Mouse (Mus musculus) NIH3T3 (cell line): ENCODE measurements around the gene Xrcc1.

Experiments
- DNase-seq: peaks from one replicate; pipeline ENCODE4 v3.0.0-alpha.2; 2012; ENCODE audit warnings: low read depth

Gene Xrcc1

GRCm38 (mm10) chr7:24565627-24566026 is 19.5 kb downstream of the Xrcc1 start:
- no peak for DNase-seq

- no peak for DNase-seq
Measured at GRCm38 (mm10) chr7:24566206-24566605, 20.1 kb downstream of the Xrcc1 start.

GRCm38 (mm10) chr7:24568512-24568911 is 22.4 kb downstream of the Xrcc1 start:
- DNase-seq, result no peak

GRCm38 (mm10) chr7:24571071-24571470 is 25.0 kb downstream of the Xrcc1 start:
- no peak for DNase-seq

- DNase-seq, result peak; percentile 13
Measured at GRCm38 (mm10) chr7:24572455-24572854, 26.4 kb downstream of the Xrcc1 start.

- DNase-seq, result peak; percentile 61
Measured at GRCm38 (mm10) chr7:24574224-24574796, 28.2 kb downstream of the Xrcc1 start.

- no peak for DNase-seq
Measured at GRCm38 (mm10) chr7:24577811-24578210, 31.7 kb downstream of the Xrcc1 start.

- no peak for DNase-seq
Measured at GRCm38 (mm10) chr7:24584876-24585275, 38.8 kb downstream of the Xrcc1 start.

GRCm38 (mm10) chr7:24585995-24586394 is 39.9 kb downstream of the Xrcc1 start:
- no peak for DNase-seq

GRCm38 (mm10) chr7:24586828-24587227 is 40.7 kb downstream of the Xrcc1 start:
- DNase-seq, result no peak

- DNase-seq, result no peak
Measured at GRCm38 (mm10) chr7:24587330-24588105, 41.4 kb downstream of the Xrcc1 start, which contains the start of the genes Ethe1 and Zfp575. Ethe1 (plus strand) TSS chr7:24587543. Zfp575 (minus strand) TSS chr7:24587641.

- DNase-seq, result no peak
Measured at GRCm38 (mm10) chr7:24588336-24588735, 42.2 kb downstream of the Xrcc1 start.

GRCm38 (mm10) chr7:24591735-24592134 is 45.6 kb downstream of the Xrcc1 start:
- no peak for DNase-seq

- peak; percentile 28 for DNase-seq
Measured at GRCm38 (mm10) chr7:24592163-24592562, 46.1 kb downstream of the Xrcc1 start.

- no peak for DNase-seq
Measured at GRCm38 (mm10) chr7:24592781-24593180, 46.7 kb downstream of the Xrcc1 start.

- DNase-seq, result peak; percentile 79
Measured at GRCm38 (mm10) chr7:24593621-24594308, 47.7 kb downstream of the Xrcc1 start.

GRCm38 (mm10) chr7:24594309-24594803 is 48.3 kb downstream of the Xrcc1 start:
- DNase-seq, result no peak

- no peak for DNase-seq
Measured at GRCm38 (mm10) chr7:24595464-24595863, 49.4 kb downstream of the Xrcc1 start.

- DNase-seq, result no peak
Measured at GRCm38 (mm10) chr7:24598121-24598520, 52.0 kb downstream of the Xrcc1 start.

- peak; percentile 21 for DNase-seq
Measured at GRCm38 (mm10) chr7:24599211-24600067, 53.4 kb downstream of the Xrcc1 start.

- DNase-seq, result peak; percentile 96
Measured at GRCm38 (mm10) chr7:24600941-24601597, 55.0 kb downstream of the Xrcc1 start.
